Mouse (Mus musculus) ovary, adult 2 months (tissue): Measurements from ENCODE around the gene Dus4l. TPM values are rescaled to one million over a fixed set of nuclear protein-coding genes. Genes with fewer than 3 reads are reported as not detected.

ENCODE experiments used
- polyA plus RNA-seq: library from polyadenylated mRNA; depleted of rRNA; stranded (reverse); fragments of >200 nt; gene quantifications from 2 replicates; pipeline ENCODE4 v1.2.3, GENCODE M21; 2012; rRNA removed

Gene Dus4l
- 1.2 and 5.2 TPM in 2 replicates for polyA plus RNA-seq

GRCm38 (mm10) chr12:31654197-31654964 is at the start of gene Dus4l, which contains the start of gene Cog5:
Gene Dus4l (minus strand): TSS chr12:31654826.
Gene Cog5 (plus strand): TSS chr12:31654869.

DNA sequence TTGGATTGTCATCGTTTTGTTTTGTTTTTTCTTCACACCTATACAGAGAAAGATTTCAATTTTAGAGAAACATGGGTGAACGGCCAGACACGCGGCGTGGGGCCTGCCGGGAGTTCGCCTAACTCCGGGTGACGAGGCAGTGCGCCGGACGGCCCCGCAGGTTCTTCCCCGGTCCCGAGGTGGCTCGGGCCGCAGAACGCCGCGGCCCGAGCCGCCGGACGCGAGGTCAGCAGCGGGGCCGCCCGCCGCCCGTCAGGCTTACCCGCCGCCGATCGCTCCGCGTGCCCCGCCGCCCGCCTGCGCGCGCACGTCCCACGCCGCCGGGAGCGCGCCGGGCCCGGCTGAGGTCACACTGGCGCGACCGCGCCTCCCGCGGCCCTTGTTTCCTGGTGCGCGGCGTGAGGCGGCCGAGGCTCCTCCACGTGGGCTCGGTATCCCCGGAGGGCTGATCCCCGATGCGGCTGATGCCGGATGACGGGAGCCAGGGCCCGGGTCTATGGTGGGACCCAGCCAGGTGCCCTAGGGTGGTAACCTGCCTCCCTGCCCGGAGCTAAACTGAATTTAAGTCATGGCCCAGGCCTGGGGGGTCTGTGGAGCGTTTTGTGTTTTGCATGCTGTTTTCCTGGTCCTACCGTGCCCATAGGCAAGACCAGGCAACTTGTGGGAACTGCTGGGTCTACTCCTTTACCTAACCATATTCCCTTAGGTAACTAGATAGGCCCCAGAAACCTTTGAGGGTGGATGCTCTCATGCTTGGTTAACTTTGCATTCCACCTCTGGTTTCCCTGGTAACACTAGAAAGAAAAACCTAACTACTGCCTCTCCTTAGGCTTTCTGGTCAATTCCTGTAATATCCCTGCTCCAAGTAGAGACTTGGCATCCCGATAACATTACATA is 20.0 kb downstream of the Dus4l start, which contains the start of gene Bcap29:
Gene Bcap29 (minus strand): TSS at position 316 of the 897 bp plus-strand sequence.

Other genes with a start within 250 kb of the Dus4l start
- gene Cbll1, start 155.2 kb downstream of the Dus4l start, polyA plus RNA-seq, result 2.9 and 7.0 TPM in 2 replicates
- 0.12 and 0.24 TPM in 2 replicates for gene Slc26a4, start 94.9 kb downstream of the Dus4l start, polyA plus RNA-seq
- gene Bcap29, start 20.2 kb downstream of the Dus4l start, polyA plus RNA-seq, result 1.0 and 1.3 TPM in 2 replicates
- 17.7 and 21.4 TPM in 2 replicates for gene Cog5, start within 50 bp of the Dus4l start, polyA plus RNA-seq
- not detected in 2 replicates for gene Gpr22, start 59.1 kb upstream of the Dus4l start, polyA plus RNA-seq